Mouse (Mus musculus): ENCODE measurements around the gene Cacna2d3.

DNA sequence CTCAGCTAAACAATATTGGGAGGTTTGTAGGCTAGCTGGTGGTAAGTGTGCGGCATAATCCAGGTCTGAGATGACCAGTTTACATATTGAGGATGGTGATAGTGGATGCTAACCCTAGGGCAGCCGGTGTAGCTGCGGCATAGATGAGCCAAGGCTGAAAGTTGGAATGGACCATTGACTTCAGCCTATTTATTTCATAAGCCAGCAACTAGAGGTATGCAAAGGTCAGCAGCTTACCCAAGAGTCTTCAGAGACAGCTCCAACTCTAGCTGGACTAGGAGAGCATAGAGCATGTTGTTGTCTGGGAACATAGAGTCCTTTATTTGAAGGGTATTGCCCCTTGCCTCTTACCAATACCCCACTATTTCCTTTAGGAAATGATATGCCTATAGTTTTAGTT, 725.1 kb downstream of the Cacna2d3 start:
- TF ChIP-seq CTCF (conservative IDR thresholded peaks at IDR 0.05; ENCODE audit: low read length) (no peak), POU5F1 (IDR thresholded peaks at IDR 0.05; ENCODE audit: borderline replicate concordance, low read length) (no peak), NANOG (IDR thresholded peaks at IDR 0.05; ENCODE audit: borderline replicate concordance, low read length) (no peak)

Measured in E14TG2a.4 (cell line).